Comparison of ENCODE assay signal across 19 mouse cellular contexts in genomic region chr12:103978294-103978693, GRCm38 (mm10). TPM values are rescaled to one million over a fixed set of nuclear protein-coding genes. Genes with fewer than 3 reads are reported as not detected.
"Had no signal": no experiment of that assay in that cellular context is flagged by ENCODE, and none has a peak within 500 bp of the region (broad histone marks: within the 10 kb centered on the region; RNA-seq: fewer than 3 reads in every experiment).

No protein-coding gene starts in this region.

- H3K9ac ChIP-seq: neural tube, embryonic 15.5 days; stomach, embryonic 15.5 days had no signal

- H3K4me3 ChIP-seq: neural tube, embryonic 15.5 days; stomach, embryonic 15.5 days had no signal

- DNase-seq: right cerebral cortex, adult 18-20 months; right cerebral cortex, postnatal 14 days; right cerebral cortex, postnatal 25 days; right cerebral cortex, postnatal 4 days; spleen, adult 18-20 months; thymus, adult 18-20 months; thymus, adult 2 months; thymus, postnatal 14 days; thymus, postnatal 25 days; thymus, postnatal 36 days had no signal

- H3K4me2 ChIP-seq: neural tube, embryonic 15.5 days; stomach, embryonic 15.5 days had no signal

- H3K4me1 ChIP-seq: neural tube, embryonic 15.5 days; stomach, embryonic 15.5 days had no signal

- H3K9me3 ChIP-seq: neural tube, embryonic 15.5 days; stomach, embryonic 15.5 days had no signal

- H3K36me3 ChIP-seq: neural tube, embryonic 15.5 days; stomach, embryonic 15.5 days had no signal

- H3K27me3 ChIP-seq: neural tube, embryonic 15.5 days; stomach, embryonic 15.5 days had no signal

- H3K27ac ChIP-seq: neural tube, embryonic 15.5 days; stomach, embryonic 15.5 days; stomach, postnatal 0 days had no signal

RNA-seq across cellular contexts. Expression of gene Serpina11, which starts 11.5 kb away (rescaled TPM):
- polyA plus RNA-seq: neural tube, embryonic 14.5 days; neural tube, embryonic 15.5 days; stomach, embryonic 14.5 days; testis, adult 2 months; urinary bladder, adult 2 months had no signal

RNA-seq across cellular contexts. Expression of gene Serpina1e, which starts 19.5 kb away (rescaled TPM):
- total RNA-seq: neutrophil, adult 5-6 weeks had no signal
- polyA plus RNA-seq: neural tube, embryonic 14.5 days had no signal

RNA-seq across cellular contexts. Expression of gene Serpina9, which starts 35.3 kb away (rescaled TPM):
- total RNA-seq: neutrophil, adult 5-6 weeks had no signal
- polyA plus RNA-seq: neural tube, embryonic 14.5 days; neural tube, embryonic 15.5 days; spleen, adult 2 months; stomach, embryonic 14.5 days; stomach, embryonic 15.5 days; urinary bladder, adult 2 months had no signal
